Mouse (Mus musculus) lung, adult 2 months (tissue): ENCODE data around the gene Asic2.

ENCODE experiments used
- CTCF ChIP-seq: fragments of 200-500 bp; IDR thresholded peaks from 2 replicates; pipeline ENCODE4 v1.5.1; 2011; ENCODE audit warnings: mild to moderate bottlenecking, low read length, control low read depth; ENCODE audit not compliant: insufficient read depth
- POLR2A ChIP-seq: fragments of 200-500 bp; IDR thresholded peaks from 2 replicates; pipeline ENCODE4 v1.6.1; 2011; ENCODE audit warnings: low read depth, mild to moderate bottlenecking, control low read depth, low read length, borderline replicate concordance; ENCODE audit errors: extremely low read depth

- no peak for TF ChIP-seq POLR2A
- no peak for TF ChIP-seq CTCF
These were observed 196.9 kb downstream of the Asic2 start for GRCm38 (mm10) chr11:81771195-81771895.
